Mouse (Mus musculus) neural tube, embryonic 14.5 days (tissue): ENCODE results near the gene Adam30. TPM values are rescaled to one million over a fixed set of nuclear protein-coding genes. Genes with fewer than 3 reads are reported as not detected.
"Not testable (repeated sequence)": the region's sequence is repeated elsewhere in the genome, so short reads cannot be mapped to it uniquely, and the experiment has no call there.

ENCODE experiments used
- ATAC-seq: fragments of 200-750 bp; cut with Nextera tagmentation; 2 replicates; pipeline ENCODE4 v1.8.0; 2017; ENCODE audit warnings: low read depth, mild to moderate bottlenecking, moderate TSS enrichment, moderate library complexity
- H3K27ac ChIP-seq: fragments of 300-500 bp; sonication (generic); 2 replicates; pipeline ENCODE4 v1.5.1; 2014; ENCODE audit warnings: low read depth, mild to moderate bottlenecking, control low read depth, low read length, moderate library complexity, mixed read lengths
- H3K27me3 ChIP-seq: fragments of 300-500 bp; sonication (generic); 2 replicates; pipeline ENCODE4 v1.6.1; 2014; ENCODE audit warnings: low read length; ENCODE audit not compliant: control insufficient read depth, insufficient read depth
- H3K36me3 ChIP-seq: fragments of 300-500 bp; sonication (generic); 2 replicates; pipeline ENCODE4 v1.6.1; 2014; ENCODE audit warnings: low read length, mixed read lengths; ENCODE audit not compliant: control insufficient read depth, insufficient read depth
- H3K4me1 ChIP-seq: fragments of 300-500 bp; sonication (generic); 2 replicates; pipeline ENCODE4 v1.6.1; 2014; ENCODE audit warnings: low read length; ENCODE audit not compliant: control insufficient read depth, insufficient read depth
- H3K4me2 ChIP-seq: fragments of 300-500 bp; sonication (generic); 2 replicates; pipeline ENCODE4 v1.6.1; 2014; ENCODE audit warnings: mild to moderate bottlenecking, low read depth, low read length, control low read depth
- H3K4me3 ChIP-seq: fragments of 300-500 bp; sonication (generic); 2 replicates; pipeline ENCODE4 v1.5.1; 2014; ENCODE audit warnings: low read depth, low read length, control low read depth, mixed read lengths
- H3K9ac ChIP-seq: fragments of 300-500 bp; sonication (generic); replicated peaks from 2 replicates; pipeline ENCODE4 v1.6.1; 2014; ENCODE audit warnings: low read depth, mild to moderate bottlenecking, control low read depth, low read length, mixed read lengths
- H3K9me3 ChIP-seq: fragments of 300-500 bp; sonication (generic); 2 replicates; pipeline ENCODE4 v1.6.1; 2016; ENCODE audit warnings: low read length; ENCODE audit not compliant: control insufficient read depth
- WGBS: fragments of 180-500 bp; shearing (Covaris S2); extraction: QIAGEN DNeasy Blood & Tissue Kit; methylation state at CpG from one replicate; pipeline ENCODE4 v1.1.7; 2014; 5-methylcytosine and 5-hydroxymethylcytosine counted together
- polyA plus RNA-seq: library from polyadenylated mRNA; unstranded; fragments of >200 nt; fragmentation: Nextera tagmentation; extraction: Ambion mirVana; gene quantifications from 2 replicates; pipeline ENCODE4 v1.2.1, GENCODE M21; 2014

The Adam30 gene
- polyA plus RNA-seq = not detected in 2 replicates

DNA sequence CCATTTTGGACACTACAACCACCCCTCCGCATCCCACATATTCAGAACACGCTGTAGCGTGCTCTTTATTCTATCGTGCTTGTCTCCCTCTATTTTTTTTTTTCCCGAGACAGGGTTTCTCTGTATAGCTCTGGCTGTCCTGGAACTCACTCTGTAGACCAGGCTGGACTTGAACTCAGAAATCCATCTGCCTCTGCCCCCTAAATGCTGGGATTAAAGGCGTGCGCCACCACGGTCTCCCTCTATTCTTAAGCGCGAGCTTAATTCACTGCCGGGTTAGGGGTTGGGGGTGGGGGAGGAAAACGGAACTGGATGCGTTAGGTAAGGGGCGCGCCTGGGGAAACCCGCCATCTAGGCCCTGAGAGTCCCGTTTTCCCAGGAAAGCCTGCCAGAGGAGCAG lies at the start of gene Adam30:
Gene Adam30 (plus strand): TSS at position 301 of the 400 bp plus-strand sequence.
- Histone ChIP-seq H3K36me3 (no peaks in the 10 kb centered on the region), H3K4me2 (no peak within 1 kb of the TSS), H3K4me1 (no peaks in the 10 kb centered on the region), H3K4me3 (no peak within 1 kb of the TSS), H3K9me3 (no peaks in the 10 kb centered on the region), H3K9ac (no peak within 1 kb of the TSS), H3K27ac (no peak within 1 kb of the TSS), H3K27me3 (no peaks in the 10 kb centered on the region)
- 89% methylated on average over 17 of the region's 17 CpGs for WGBS
- ATAC-seq = no peak

DNA sequence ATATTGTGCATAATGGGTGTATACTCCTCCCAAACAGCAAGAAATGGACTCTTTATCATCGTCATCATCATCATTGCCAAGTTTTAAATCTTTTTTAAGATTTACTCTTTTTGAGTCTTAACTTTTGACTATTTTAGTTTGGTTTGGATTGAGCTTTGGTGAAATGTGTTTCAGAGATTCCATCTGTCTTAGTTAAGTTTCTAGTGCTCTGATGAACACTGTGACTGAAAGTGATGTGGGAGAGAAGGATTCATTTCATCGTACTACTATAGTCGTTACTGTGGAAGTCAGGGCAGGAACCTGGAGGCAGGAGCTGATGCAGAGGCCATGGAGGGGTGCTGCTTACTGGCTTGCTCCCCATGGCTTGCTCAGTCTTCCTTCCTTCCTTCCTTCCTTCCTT lies 42.2 kb upstream of the Adam30 start:
- no peaks in the 10 kb centered on the region; the same call in 1 of the 2 replicates for H3K36me3 ChIP-seq
- H3K9ac ChIP-seq = no peak overlapping the region
- H3K4me2 ChIP-seq = no peak overlapping the region
- WGBS = 95% methylated on average over 3 of the region's 3 CpGs
- no peak overlapping the region for H3K4me3 ChIP-seq
- H3K9me3 ChIP-seq = no peaks in the 10 kb centered on the region
- H3K27ac ChIP-seq = no peak overlapping the region
- H3K27me3 ChIP-seq = no peaks in the 10 kb centered on the region
- H3K4me1 ChIP-seq = no peaks in the 10 kb centered on the region
- ATAC-seq = no peak

DNA sequence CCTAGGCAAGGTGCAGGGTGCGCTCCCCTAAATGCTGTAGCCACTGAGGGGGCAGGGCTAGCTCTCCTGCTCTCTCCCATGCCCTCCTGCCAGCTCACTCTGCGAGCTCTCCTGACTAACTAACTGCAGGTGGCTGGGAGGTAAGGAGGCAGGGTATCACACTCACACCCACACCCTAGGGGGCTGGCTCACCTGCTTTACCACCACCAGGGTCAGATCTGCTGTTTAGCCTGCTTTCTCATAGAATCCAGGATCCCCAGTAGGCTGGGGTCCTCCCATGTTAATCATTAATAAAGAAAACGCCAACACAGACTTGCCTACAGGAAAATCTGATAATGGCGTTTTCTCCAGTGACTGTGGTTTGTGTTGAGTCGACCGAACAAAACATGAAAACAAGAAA lies 41.1 kb upstream of the Adam30 start:
- Histone ChIP-seq H3K36me3 (no peaks in the 10 kb centered on the region; the same call in none of the 2 replicates), H3K27ac (no peak overlapping the region), H3K4me1 (no peaks in the 10 kb centered on the region), H3K9me3 (no peaks in the 10 kb centered on the region), H3K9ac (no peak overlapping the region), H3K4me2 (no peak overlapping the region), H3K4me3 (no peak overlapping the region), H3K27me3 (no peaks in the 10 kb centered on the region)
- no peak for ATAC-seq
- 82% methylated on average over 6 of the region's 6 CpGs for WGBS

DNA sequence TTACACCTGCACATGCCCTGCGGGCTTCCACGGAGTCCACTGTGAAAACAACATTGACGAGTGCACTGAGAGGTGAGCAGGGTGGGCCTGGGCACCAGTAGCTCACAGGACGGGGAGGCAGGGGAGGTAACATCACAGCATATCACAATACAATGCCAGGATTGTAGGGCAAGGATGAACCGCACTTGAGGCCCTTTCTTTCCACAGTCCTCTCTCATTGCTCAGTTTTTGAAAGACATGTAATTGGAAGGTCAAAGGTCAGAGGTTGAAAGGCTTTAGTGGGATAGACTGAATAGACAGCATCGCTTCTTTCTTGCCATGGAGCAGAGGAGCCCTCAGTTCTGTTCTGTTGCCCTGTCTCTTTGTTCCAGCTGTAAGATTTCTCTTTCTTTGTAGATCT lies 39.5 kb upstream of the Adam30 start:
- no peak overlapping the region for H3K4me3 ChIP-seq
- no peak overlapping the region for H3K9ac ChIP-seq
- H3K4me2 ChIP-seq = no peak overlapping the region
- 26% methylated on average over 6 of the region's 6 CpGs for WGBS
- ATAC-seq = no peak
- no peak overlapping the region for H3K27ac ChIP-seq
- no peaks in the 10 kb centered on the region; the same call in none of the 2 replicates for H3K36me3 ChIP-seq
- no peaks in the 10 kb centered on the region for H3K4me1 ChIP-seq
- H3K27me3 ChIP-seq = no peaks in the 10 kb centered on the region
- no peaks in the 10 kb centered on the region for H3K9me3 ChIP-seq

DNA sequence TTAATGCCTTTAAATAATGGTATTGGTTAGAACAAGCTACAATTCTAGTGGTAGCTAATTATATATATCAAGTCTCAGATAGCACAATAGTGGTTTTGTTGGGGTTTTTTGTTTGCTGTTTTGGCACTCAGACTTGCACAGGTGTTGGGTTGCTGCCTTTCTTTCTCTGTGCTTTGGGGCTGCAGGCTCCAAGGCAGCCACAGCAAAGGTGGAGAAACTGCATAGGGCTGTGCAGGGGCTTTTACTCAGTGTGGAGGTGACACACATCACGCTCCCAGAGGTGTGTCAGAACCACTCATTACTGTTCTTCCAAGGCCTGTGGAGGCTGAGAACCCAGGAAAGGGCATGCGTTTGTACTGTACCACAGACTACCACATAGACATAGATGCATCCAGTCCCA lies 32.7 kb upstream of the Adam30 start:
- Histone ChIP-seq H3K36me3 (no peaks in the 10 kb centered on the region; the same call in 1 of the 2 replicates), H3K4me3 (no peak overlapping the region), H3K9ac (no peak overlapping the region), H3K27me3 (no peaks in the 10 kb centered on the region), H3K27ac (no peak overlapping the region), H3K4me1 (no peaks in the 10 kb centered on the region), H3K4me2 (no peak overlapping the region), H3K9me3 (no peaks in the 10 kb centered on the region)
- 100% methylated on average over 2 of the region's 2 CpGs for WGBS
- no peak for ATAC-seq

DNA sequence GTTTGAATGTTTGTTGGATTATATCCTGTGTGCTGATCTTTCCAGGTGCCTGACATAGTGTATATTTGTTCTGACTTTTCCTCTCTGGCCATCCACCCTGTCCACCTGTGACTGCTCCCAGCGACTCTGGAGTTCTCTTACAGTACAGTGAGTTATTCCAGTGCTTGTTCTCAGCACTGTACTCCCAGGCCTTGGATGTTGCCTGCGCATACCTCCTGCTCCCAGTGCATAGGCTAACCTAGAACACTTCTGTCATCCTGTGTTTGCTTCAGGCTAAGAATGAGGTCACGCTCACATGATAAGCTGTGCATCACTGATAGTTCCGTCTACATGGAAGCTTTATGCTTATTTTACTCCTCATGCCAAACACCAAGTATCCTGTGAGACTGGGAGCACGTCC lies 31.7 kb upstream of the Adam30 start:
- 96% methylated on average over 5 of the region's 5 CpGs for WGBS
- Histone ChIP-seq H3K9ac (no peak overlapping the region), H3K4me1 (no peaks in the 10 kb centered on the region), H3K27me3 (no peaks in the 10 kb centered on the region), H3K27ac (no peak overlapping the region), H3K9me3 (no peaks in the 10 kb centered on the region), H3K36me3 (no peaks in the 10 kb centered on the region; the same call in 1 of the 2 replicates), H3K4me3 (no peak overlapping the region), H3K4me2 (no peak overlapping the region)
- ATAC-seq = no peak

DNA sequence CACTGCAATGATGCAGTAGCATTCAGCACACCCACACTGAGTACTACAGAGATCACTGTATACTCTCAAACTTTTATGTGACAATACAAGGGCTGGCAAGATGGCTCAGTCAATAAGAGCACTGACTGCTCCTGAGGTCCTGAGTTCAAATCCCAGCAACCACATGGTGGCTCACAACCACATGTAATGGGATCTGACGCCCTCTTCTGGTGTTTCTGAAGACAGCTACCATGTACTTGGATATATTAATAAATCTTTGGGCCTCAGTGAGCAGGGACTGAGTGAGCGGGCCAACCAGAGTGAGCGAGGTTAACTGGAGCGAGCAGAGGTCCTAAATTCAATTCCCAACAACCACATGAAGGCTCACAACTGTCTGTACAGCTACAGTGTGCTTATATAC lies 28.3 kb upstream of the Adam30 start:
- not testable (repeated sequence) for ATAC-seq, H3K9me3 ChIP-seq, H3K4me1 ChIP-seq, H3K4me2 ChIP-seq, H3K27ac ChIP-seq, H3K4me3 ChIP-seq, H3K36me3 ChIP-seq, H3K27me3 ChIP-seq, H3K9ac ChIP-seq
- WGBS = 91% methylated on average over 4 of the region's 4 CpGs

DNA sequence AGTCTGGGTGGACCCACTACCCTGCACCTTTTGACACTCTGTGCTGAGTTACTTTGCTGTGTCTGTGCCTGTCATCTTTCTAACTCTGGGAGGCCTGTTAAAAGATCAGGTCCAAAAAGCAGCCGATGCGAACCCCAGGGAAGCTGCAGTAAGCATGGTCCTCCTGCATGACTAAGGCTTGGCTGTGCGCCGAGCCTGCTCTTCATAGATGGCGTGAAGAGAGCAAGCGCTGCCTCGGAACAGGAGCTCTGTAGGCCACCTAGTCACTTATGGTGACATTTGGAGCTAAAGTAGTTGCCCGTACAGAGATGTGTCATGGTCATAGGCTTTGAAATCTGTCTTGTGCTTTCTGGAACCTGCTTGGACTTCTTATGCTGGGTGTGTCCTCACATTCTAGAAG lies 27.8 kb upstream of the Adam30 start:
- H3K27ac ChIP-seq = no peak overlapping the region
- no peak overlapping the region for H3K4me3 ChIP-seq
- 95% methylated on average over 8 of the region's 8 CpGs for WGBS
- no peak for ATAC-seq
- H3K9me3 ChIP-seq = no peaks in the 10 kb centered on the region
- H3K27me3 ChIP-seq = no peaks in the 10 kb centered on the region
- no peaks in the 10 kb centered on the region for H3K36me3 ChIP-seq
- no peak overlapping the region for H3K9ac ChIP-seq
- H3K4me1 ChIP-seq = no peaks in the 10 kb centered on the region
- no peak overlapping the region for H3K4me2 ChIP-seq

DNA sequence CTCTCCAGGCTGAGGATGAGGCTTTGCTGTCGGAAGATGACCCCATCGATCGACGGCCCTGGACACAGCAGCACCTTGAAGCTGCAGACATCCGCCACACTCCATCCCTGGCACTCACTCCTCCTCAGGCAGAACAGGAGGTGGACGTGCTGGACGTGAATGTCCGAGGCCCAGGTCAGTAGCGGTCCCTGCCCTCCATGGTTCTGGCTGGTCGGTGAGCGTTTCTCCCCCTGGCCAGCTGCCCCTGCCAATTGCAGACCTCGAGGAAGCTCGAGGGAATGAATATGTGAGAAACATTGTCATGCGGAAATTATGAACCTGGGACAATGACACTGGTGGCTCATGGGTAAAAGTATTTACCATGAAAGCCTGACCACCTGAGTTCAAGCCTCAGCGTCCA lies 19.0 kb upstream of the Adam30 start:
- no peaks in the 10 kb centered on the region for H3K9me3 ChIP-seq
- H3K4me1 ChIP-seq = no peaks in the 10 kb centered on the region
- ATAC-seq = no peak
- 94% methylated on average over 15 of the region's 15 CpGs for WGBS
- H3K36me3 ChIP-seq = peaks cover 14% of the 10 kb centered on the region
- no peak overlapping the region for H3K4me3 ChIP-seq
- H3K27me3 ChIP-seq = no peaks in the 10 kb centered on the region
- no peak overlapping the region for H3K4me2 ChIP-seq
- H3K9ac ChIP-seq = no peak overlapping the region
- no peak overlapping the region for H3K27ac ChIP-seq

DNA sequence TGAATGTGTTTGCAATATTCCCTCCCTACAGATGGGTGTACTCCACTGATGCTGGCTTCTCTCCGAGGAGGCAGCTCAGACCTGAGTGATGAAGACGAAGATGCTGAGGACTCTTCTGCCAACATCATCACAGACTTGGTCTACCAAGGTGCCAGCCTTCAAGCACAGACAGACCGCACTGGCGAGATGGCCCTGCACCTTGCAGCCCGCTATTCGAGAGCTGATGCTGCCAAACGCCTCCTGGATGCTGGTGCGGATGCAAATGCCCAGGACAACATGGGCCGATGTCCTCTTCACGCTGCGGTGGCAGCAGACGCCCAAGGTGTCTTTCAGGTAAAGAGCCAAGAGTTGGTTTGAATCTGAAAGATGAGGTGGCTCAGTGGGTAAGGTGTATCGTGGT lies 17.6 kb upstream of the Adam30 start:
- Histone ChIP-seq H3K36me3 (peaks cover 22% of the 10 kb centered on the region), H3K27me3 (no peaks in the 10 kb centered on the region), H3K9ac (no peak overlapping the region), H3K4me2 (no peak overlapping the region), H3K9me3 (no peaks in the 10 kb centered on the region), H3K4me3 (no peak overlapping the region), H3K27ac (no peak overlapping the region), H3K4me1 (no peaks in the 10 kb centered on the region)
- no peak for ATAC-seq
- WGBS = 94% methylated on average over 13 of the region's 13 CpGs
